Mouse (Mus musculus): Measurements from ENCODE around the gene Sephs2.

DNA sequence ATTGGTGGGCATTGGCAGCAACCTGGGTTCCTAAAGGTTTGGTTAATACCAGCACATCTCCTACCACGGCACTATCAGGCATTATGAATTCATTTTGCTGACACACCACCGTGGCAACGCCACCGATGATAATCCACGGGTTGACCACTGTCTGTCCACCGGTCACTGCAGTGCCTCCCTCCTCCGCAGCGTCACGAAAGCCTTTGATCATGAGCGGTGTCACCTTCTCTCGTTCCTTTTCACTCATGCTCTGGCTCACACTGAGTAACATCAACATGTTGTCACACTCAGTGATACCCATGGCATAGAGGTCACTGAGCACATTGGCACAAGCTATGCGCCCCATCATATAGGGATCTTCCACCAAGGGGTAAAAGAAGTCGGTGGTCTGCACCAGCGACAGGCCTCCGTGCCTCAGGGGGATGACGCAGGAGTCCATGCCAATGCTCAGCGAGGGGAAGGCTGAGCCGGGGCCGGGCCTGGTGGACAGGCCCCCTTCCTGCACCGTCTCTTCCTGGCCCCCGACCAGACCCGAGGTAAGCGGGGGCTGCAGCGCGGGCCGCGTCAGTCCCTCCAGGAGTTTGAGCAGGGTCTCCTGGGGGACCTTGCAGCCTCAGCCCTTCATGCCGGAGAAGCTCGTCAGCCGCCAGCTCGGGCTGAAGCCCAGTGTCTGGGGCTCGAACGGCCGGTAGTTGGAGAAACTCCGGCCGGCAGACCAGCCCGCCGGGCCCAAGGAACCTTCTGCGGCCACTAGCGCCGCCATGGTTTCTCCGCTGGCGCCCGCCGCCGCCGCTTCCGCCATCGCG lies 534 bp downstream of the Sephs2 start:
- TF ChIP-seq POLR2A (IDR thresholded peaks at IDR 0.05; ENCODE audit: low read depth, low read length): no peak
- TF ChIP-seq CTCF (IDR thresholded peaks at IDR 0.05; ENCODE audit: extremely low read depth, insufficient read length, insufficient replicate concordance, low read depth, low read length): no peak

Measured in small intestine, adult 2 months (tissue).